Mouse (Mus musculus) heart, postnatal 10 days (tissue): ENCODE results near the gene Ddx5. TPM values are rescaled to one million over a fixed set of nuclear protein-coding genes. Genes with fewer than 3 reads are reported as not detected.

Experiments used
- microRNA-seq, 2 experiments: library from miRNA; unstranded; fragments of <30 nt; microRNA quantifications; one replicate each; pipeline ENCODE4 v1.2.0; 2022
- total RNA-seq, 2 experiments: library from RNA; stranded (reverse); gene quantifications; 2 replicates each; pipeline ENCODE4 v1.2.3; 2021

Gene Ddx5
- total RNA-seq, 2 experiments from 2014 or later: 513 to 524 TPM

Small RNAs within 50 kb of the gene (microRNA-seq; reads per million reads assigned to microRNA genes)
- gene Gm25994: 0 reads per million in 2 experiments
- 10.9 to 22.2 reads per million in 2 experiments for gene Mir3064

Other genes starting within 250 kb of the Ddx5 start
- 10 to 100 TPM; 40.1 to 40.3 TPM for gene Tex2, start 175.8 kb downstream of the Ddx5 start, total RNA-seq
- 100 to 1,000 TPM; 214 to 220 TPM for gene Pecam1, start 38.6 kb downstream of the Ddx5 start, total RNA-seq
- 1 to 10 TPM in 1 of 2 experiments, under 1 TPM in 1; 0.94 to 1.1 TPM for gene Milr1, start 38.0 kb downstream of the Ddx5 start, total RNA-seq
- 1 to 10 TPM; 3.7 to 4.3 TPM for gene Polg2, start 9.6 kb downstream of the Ddx5 start, total RNA-seq
- gene Cep95, start 67 bp upstream of the Ddx5 start, total RNA-seq: 10 to 100 TPM in 1 of 2 experiments, 1 to 10 TPM in 1; 7.7 to 10.5 TPM
- 10 to 100 TPM; 38.8 to 46.9 TPM for gene Smurf2, start 131.5 kb upstream of the Ddx5 start, total RNA-seq
- gene Kpna2, start 210.4 kb upstream of the Ddx5 start, total RNA-seq: 100 to 1,000 TPM; 104 to 112 TPM
- 1 to 10 TPM; 3.2 to 3.8 TPM for gene 1810010H24Rik, start 236.5 kb upstream of the Ddx5 start, total RNA-seq